Mouse (Mus musculus): ENCODE measurements around the gene Tuba4a.

Tuba4a gene

DNA sequence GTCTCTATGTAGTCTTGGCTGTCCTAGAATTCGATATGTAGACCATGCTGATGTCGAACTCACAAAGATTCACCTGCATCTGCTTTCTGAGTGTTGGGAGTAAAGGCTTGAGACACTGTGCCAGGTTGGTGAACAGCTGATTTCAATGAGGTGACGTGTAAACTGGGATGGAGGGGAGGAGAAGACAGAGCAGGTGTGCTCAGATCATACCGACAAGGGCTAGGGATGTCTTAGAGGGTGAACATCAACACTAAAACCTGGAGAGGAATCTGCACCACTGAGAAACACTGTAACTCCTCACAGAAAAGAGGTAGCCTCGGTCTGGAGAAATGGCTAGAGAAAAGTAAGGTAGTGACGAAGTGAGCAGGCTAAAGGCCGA lies 51.6 kb downstream of the Tuba4a start:
- DNase-seq (ENCODE audit: low spot score in 2 of 2): no peak
